Mouse (Mus musculus) retina, postnatal 1 day (tissue): ENCODE measurements around the gene Rnase12.

Experiments
- DNase-seq: peaks from one replicate; pipeline ENCODE4 v3.0.0-alpha.2; 2012

The Rnase12 gene

GRCm38 (mm10) chr14:51083805-51084204, 26.3 kb upstream of the Rnase12 start:
- no peak for DNase-seq

GRCm38 (mm10) chr14:51082599-51083581, 25.4 kb upstream of the Rnase12 start:
- peak; percentile 72 for DNase-seq

DNA sequence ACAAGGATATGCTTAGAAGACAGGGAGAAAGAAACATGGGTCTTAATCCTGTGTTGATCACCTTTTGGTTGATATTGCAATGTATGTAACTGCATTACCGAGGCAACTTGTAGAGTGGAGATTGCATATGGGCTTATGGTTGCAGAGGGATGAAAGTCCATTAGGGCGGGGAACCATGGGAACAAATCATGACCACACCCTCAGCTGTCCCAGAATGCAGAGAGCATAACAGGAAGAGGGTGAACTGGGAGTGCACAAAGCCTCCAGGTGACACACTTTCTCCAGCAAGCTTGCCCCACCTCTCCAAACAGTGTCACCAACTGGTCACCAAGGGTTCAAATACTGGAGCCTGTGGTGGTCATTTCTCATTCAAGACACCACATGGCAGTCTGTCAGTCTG, 23.6 kb upstream of the Rnase12 start:
- no peak for DNase-seq

DNA sequence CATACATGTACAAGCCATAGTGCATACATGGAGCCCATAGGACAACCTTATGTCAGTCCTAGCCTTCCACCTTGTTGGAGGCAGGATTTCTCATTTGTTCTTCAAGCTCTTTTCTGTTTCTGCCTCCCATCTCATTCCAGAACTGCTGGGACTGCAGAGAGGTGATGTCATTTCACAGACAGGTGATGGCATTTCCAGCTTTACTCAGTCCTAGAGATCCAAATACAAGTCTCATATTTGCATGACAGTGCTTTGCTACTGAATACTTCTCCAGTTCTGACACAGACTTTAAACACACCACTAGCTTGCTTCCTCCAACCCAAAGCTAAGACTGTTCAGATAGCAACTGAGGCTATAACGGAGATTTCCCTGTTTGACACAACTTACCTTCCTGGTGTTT, 21.7 kb upstream of the Rnase12 start:
- DNase-seq, result no peak

- no peak for DNase-seq
Observed at GRCm38 (mm10) chr14:51074335-51074734, 16.9 kb upstream of the Rnase12 start, which contains the start of gene Olfr750. Gene Olfr750, minus strand, starts transcription at chr14:51074435.

DNA sequence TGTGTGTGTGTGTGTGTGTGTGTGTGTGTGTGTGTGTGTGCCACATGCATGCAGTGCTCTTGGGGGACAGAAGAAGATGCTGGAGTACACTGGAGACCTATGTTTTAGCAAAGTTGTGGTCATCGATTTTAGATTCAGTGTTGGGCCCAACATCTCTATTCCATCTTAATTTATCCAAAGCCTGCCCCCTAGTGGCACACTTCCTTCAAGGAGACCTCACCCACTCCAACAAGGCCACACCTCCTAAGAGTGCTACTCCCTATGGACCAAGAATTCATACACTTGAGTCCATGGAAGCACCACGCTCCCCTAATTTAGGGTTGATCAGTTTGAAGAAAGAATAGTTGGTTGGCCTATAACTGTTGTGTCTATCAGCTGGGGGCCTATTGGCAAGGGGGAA, 12.2 kb upstream of the Rnase12 start:
- peak; percentile 66 for DNase-seq

DNA sequence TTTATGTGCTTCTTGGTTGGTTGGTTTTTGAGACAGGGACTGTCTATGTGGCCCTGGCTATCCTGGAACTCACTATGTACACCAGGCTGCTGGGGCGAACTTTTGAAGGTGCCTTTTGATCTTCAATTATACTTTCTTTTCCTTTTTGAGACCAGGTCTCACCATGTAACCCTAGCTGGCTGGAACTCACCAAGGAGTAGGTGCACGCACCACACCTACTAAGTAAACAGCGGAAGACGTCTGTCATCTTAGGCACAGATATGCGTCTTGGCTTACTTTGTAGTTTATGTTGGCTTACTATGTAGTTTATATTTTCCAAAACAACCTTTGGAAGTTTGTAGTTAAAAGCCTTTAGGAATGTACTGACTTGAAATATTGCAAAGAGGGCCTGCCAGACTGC, 11.5 kb upstream of the Rnase12 start:
- DNase-seq, result no peak

GRCm38 (mm10) chr14:51060761-51061160, 3.3 kb upstream of the Rnase12 start:
- no peak for DNase-seq

GRCm38 (mm10) chr14:51054243-51055237, 2.9 kb downstream of the Rnase12 start:
- DNase-seq, result peak; percentile 83

DNA sequence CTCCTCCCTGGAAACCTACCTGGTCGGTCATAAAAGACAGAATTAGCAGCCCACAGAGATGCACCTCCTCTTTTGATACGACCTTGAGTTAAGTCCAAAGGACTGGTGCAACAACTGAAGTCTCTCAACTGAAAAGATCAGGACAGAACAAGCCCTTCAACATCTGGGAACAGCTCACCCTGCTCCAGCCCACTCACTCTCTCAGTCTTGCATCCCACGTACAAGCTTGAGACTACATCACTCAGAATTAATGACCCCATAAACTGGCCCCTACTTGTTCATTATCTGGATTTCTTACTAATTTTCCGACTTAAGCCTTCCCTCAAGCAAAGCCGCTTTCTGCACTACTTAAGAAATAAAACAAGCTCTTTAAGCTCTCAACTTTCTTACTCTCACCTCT, 4.3 kb downstream of the Rnase12 start:
- DNase-seq, result no peak

DNA sequence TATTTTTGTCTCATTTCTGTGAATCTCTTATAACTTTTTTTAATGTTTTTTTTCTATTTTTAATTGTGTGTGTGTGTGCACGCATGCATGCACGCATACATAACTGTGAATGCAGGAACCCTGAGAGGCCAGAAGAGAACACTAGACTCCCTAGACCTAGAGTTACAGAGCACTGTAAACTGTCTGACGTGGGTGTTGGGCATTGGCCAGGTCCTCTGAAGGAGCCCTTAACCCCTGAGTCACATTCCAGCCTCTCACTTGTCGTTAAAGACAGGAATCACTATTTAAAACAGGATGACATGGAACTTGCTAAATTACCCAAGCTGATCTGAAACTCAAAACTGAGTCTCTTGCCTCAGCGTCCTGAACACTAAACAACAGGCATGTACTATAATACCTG, 5.5 kb downstream of the Rnase12 start:
- DNase-seq, result no peak

DNA sequence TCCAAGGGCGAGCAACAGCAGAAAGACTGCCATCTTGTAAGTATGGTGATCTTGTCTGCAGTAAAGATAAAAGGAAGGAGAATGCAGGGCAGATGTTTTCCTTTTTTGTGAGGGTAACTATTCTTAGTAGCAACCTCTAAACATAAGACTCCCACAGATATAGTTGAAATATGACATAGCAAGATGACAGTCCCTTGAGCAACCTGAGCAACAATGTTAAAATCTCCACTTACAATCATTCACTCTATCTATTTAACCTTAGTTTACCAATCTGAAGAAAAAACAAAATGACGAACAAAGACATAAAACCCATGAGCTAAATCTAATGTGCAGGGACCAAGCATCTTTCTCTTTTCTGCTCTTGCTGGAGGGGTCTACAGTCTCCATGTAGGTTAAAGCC, 7.4 kb downstream of the Rnase12 start, which contains the start of gene Rnase11:
Gene Rnase11 (minus strand): TSS at position 101 of the 400 bp plus-strand sequence.
- no peak for DNase-seq

GRCm38 (mm10) chr14:51047846-51048245, 9.6 kb downstream of the Rnase12 start:
- no peak for DNase-seq

DNA sequence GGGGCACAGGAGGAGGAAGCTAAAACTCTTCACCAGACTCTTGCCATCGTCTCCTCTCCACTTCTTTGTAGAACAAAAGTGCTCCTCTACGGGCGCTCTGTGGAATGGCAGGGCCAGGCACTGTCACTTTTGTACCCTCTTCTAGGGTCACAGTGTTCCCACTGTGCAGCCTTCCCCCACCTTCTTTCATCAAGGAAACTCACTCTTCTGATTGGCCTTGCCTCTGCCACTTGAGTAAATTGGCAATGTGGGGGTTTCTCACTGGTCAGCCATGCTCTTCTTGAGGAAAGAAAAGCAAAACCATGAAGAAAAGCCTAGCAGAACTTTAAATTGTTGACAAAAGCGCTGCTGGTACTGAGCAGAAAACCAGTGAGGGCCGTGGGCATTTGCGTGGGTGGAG, 15.7 kb downstream of the Rnase12 start, which contains the start of gene Rnase9:
Gene Rnase9 (minus strand): TSS at position 101 of the 400 bp plus-strand sequence.
- DNase-seq, result no peak

GRCm38 (mm10) chr14:51036214-51036613, 21.2 kb downstream of the Rnase12 start:
- DNase-seq, result no peak

DNA sequence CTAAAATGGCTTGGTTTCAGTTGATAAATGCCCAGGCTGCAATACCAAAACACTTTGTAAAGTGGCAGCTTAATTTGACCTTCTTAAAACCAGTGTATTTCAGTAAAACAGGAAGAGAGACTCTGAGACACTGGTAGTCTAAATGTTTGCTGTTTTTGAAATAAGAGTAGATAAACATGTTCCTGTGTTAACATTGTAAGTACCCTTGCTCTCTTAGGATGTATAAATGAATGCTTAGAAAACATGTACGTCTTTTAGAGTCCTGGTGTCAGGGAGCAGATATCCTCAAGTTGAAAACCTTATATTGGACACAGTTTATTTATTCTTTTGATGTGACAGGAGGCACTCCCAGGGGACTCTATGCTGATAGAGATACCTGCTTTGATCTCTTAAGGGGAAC, 22.3 kb downstream of the Rnase12 start:
- no peak for DNase-seq

DNA sequence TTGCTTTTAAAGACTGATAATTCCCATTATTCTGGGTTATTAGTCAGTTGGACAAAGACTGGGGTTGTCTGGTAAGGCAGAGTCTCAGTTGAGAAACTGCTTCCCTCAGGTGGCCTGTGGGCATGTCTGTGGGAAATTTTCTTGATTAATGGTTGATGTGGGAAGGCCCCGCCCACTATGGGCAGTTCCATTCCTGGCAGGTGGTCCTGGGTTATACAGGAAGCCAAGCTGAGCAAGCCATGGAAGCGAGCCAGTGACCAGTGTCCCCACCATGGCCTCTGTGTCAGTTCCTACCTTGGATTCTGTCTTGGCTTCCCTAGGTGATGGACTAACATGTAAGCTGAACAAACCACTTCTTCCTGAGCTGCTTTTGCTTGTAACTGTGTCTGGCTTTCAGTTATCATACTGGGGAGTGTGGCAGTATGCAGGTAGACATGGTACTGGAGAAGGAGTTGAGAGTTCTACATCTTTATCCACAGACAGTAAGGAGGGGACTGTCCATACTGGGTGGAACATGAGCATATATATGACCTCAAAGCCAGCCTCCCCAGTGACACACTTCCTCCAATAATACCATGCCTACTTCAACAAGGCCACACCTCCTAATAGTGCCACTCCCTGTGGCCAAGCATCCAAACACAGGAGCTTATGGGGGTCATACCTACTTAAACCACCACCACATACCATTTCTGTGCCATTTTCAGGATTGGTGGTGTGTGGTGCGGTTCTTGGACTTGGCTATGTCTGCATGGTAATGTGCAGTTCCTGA, 29.9 kb downstream of the Rnase12 start:
- no peak for DNase-seq

GRCm38 (mm10) chr14:51026391-51027133, 30.9 kb downstream of the Rnase12 start:
- DNase-seq, result peak; percentile 81

- peak; percentile 75 for DNase-seq
Observed at GRCm38 (mm10) chr14:51024820-51025219, 32.6 kb downstream of the Rnase12 start.

DNA sequence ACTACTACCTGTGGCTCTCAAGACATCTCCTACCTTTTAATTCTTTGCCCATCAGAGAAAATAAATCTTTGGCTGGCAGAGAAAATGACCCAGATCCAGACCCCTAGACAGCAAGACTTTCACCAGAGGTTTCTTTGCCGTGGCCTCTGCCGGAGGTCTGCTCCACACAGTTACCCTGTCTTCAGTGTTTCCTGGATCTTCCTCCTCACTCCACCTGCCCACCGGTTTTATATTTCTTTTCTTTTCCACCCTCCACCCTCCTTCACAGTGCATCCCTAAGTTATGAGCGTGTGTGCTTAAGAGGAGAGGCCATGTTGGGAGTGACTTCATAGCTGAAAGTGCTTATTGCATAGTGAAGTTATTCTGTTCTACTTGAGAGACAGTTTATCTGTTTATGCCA, 34.0 kb downstream of the Rnase12 start:
- no peak for DNase-seq

DNA sequence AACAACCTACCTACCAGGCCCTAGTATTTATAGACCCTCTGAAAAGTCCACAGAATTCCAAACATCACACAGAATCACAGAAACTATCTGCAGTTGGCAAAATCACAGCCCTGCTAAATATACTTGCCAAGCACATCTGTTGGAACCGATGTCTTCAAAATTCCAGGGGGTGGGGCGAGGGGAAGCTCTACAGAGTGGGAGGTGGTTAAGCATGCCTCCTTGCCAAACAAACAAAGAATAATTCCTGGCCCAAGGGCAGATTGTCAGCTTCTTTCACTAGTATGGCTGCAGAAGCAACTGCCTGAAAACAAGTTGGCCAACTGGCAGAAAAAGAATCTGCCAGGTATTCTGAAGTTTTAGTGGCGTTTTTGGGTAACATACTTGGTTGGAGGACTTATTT, 40.2 kb downstream of the Rnase12 start:
- no peak for DNase-seq

DNA sequence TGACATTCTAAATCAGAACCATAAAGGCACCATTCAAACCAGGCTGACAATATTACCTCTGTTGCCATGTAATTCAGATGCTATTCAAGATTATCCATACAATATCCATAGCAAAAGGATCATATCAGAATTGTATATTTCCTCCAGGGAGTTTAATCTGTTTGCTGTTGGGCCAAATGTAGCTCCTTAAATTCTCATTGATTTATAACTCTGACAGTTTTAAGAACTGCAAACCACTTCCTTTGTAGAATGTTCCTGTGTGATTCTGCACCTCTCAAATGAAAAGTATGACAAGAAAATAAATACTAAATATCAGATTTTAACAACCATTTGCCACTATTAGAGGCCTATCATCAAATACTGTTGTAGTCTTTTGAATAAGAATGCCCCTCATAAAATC, 41.7 kb downstream of the Rnase12 start:
- DNase-seq, result no peak
